Mouse (Mus musculus): Measurements from ENCODE around the gene Spindoc.

GRCm38 (mm10) chr19:7311306-7311705 lies 71.5 kb downstream of the Spindoc start:
- no peak for TF ChIP-seq EP300 (IDR thresholded peaks at IDR 0.05; ENCODE audit: insufficient read depth, low read depth, low read length)
- no peak for TF ChIP-seq CTCF (IDR thresholded peaks at IDR 0.05; ENCODE audit: low read depth, low read length)
- TF ChIP-seq POLR2A (IDR thresholded peaks at IDR 0.05; ENCODE audit: insufficient read depth, low read length) = no peak
